In the genomic region with DNA sequence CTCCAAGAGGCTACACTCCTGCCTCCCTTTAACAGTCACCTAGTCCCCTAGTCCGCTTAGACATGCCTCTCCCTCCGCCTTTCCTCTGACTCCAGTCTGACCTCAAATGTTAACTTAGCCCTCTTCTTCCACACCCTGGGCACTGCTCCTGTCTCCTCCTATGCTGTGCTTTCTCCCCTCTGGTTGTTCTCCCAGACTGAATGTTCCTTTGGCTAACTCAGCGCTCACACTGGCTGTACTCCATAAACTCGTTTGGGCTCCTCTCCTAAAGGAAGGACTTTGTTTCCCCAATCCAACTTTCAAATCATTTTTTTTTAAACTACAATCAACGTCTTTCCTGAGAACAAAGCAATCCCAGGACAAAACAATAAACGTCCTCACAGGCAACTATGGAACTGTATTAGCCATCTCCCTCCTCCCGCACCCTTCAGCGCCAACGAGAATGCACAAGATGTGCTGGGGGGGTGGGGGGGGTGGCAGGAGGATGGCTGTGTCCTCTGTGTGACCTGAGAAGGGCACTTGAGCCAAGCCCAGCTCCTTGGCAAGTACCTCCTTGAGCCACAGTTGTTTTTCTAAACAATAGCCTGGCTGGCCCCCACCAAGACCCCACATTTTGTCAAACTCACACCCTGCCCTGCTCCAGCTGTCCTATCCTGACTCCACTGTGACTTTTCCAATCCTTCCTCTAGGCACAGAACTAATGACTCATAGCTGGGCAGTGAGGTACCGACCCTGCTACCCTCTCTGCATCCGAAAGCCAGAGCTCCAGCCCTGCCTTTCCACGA, we compare ENCODE assay signal across 15 mouse cellular contexts. TPM values are rescaled to one million over a fixed set of nuclear protein-coding genes. Genes with fewer than 3 reads are reported as not detected.
DNase-seq lines count a peak whose midpoint lies in the region; ATAC-seq and TF ChIP-seq lines count a peak whose summit lies in the region.
"Had no signal": no experiment of that assay in that cellular context is flagged by ENCODE, and none has a peak within 500 bp of the region (broad histone marks: within the 10 kb centered on the region; RNA-seq: fewer than 3 reads in every experiment).

No protein-coding gene starts in this region.

- H3K36me3 ChIP-seq in forebrain, embryonic 11.5 days (ENCODE audit: control insufficient read depth, insufficient read depth, low read length): no peaks in the 10 kb centered on the region
- no peaks in the 10 kb centered on the region for H3K36me3 ChIP-seq in forebrain, embryonic 12.5 days (replicated peaks)
- H3K36me3 ChIP-seq in small intestine, adult 2 months (ENCODE audit: control insufficient read depth, insufficient read depth, low read length): no peaks in the 10 kb centered on the region
- no peaks in the 10 kb centered on the region for H3K36me3 ChIP-seq in midbrain, embryonic 15.5 days (replicated peaks)
- no peaks in the 10 kb centered on the region for H3K36me3 ChIP-seq in intestine, embryonic 16.5 days (ENCODE audit: control insufficient read depth, insufficient read depth, low read length)
- H3K36me3 ChIP-seq: forebrain, embryonic 15.5 days; G1E; liver, embryonic 13.5 days; neural tube, embryonic 13.5 days had no signal

- no peak overlapping the region for H3K9ac ChIP-seq in forebrain, embryonic 11.5 days (ENCODE audit: low read length)
- H3K9ac ChIP-seq in forebrain, embryonic 12.5 days: no peak overlapping the region
- H3K9ac ChIP-seq in midbrain, embryonic 15.5 days: no peak overlapping the region
- no peak overlapping the region for H3K9ac ChIP-seq in intestine, embryonic 16.5 days (ENCODE audit: low read depth, low read length)
- H3K9ac ChIP-seq: forebrain, embryonic 15.5 days; liver, embryonic 13.5 days; neural tube, embryonic 13.5 days had no signal

- TF ChIP-seq CTCF in small intestine, adult 2 months (IDR thresholded peaks at IDR 0.05; ENCODE audit: extremely low read depth, insufficient read length, insufficient replicate concordance, low read depth, low read length): no peak

- TF ChIP-seq POLR2A in small intestine, adult 2 months (IDR thresholded peaks at IDR 0.05; ENCODE audit: low read depth, low read length): no peak

- H3K4me3 ChIP-seq in forebrain, embryonic 11.5 days (ENCODE audit: low read depth, low read length): no peak overlapping the region
- H3K4me3 ChIP-seq in forebrain, embryonic 12.5 days (replicated peaks): no peak overlapping the region
- H3K4me3 ChIP-seq in small intestine, adult 2 months (ENCODE audit: low read depth, low read length): no peak overlapping the region
- no peak overlapping the region for H3K4me3 ChIP-seq in midbrain, embryonic 15.5 days
- H3K4me3 ChIP-seq in intestine, embryonic 16.5 days (ENCODE audit: low read length): no peak overlapping the region
- H3K4me3 ChIP-seq: forebrain, embryonic 15.5 days; liver, embryonic 13.5 days; neural tube, embryonic 13.5 days had no signal

- peaks cover 1% of the 10 kb centered on the region; the same call in 1 of the 2 replicates for H3K27me3 ChIP-seq in forebrain, embryonic 11.5 days (ENCODE audit: control insufficient read depth, insufficient read depth, low read length)
- H3K27me3 ChIP-seq in forebrain, embryonic 12.5 days: peaks cover 6% of the 10 kb centered on the region; the same call in 1 of the 2 replicates
- no peaks in the 10 kb centered on the region for H3K27me3 ChIP-seq in small intestine, adult 2 months (ENCODE audit: control insufficient read depth, insufficient read depth, low read length)
- no peaks in the 10 kb centered on the region for H3K27me3 ChIP-seq in midbrain, embryonic 15.5 days (replicated peaks)
- no peaks in the 10 kb centered on the region for H3K27me3 ChIP-seq in intestine, embryonic 16.5 days (replicated peaks; ENCODE audit: control insufficient read depth, insufficient read depth, low read length)
- H3K27me3 ChIP-seq: forebrain, embryonic 15.5 days; liver, embryonic 13.5 days; neural tube, embryonic 13.5 days had no signal

- peaks cover 4% of the 10 kb centered on the region; the same call in 1 of the 2 replicates for H3K4me1 ChIP-seq in forebrain, embryonic 11.5 days (replicated peaks; ENCODE audit: control insufficient read depth, insufficient read depth, low read length)
- H3K4me1 ChIP-seq in forebrain, embryonic 12.5 days: peaks cover 11% of the 10 kb centered on the region
- peaks cover 29% of the 10 kb centered on the region for H3K4me1 ChIP-seq in small intestine, adult 2 months (ENCODE audit: control insufficient read depth, insufficient read depth, insufficient read length, low read length)
- peaks cover 8% of the 10 kb centered on the region for H3K4me1 ChIP-seq in midbrain, embryonic 15.5 days
- peaks cover 65% of the 10 kb centered on the region for H3K4me1 ChIP-seq in intestine, embryonic 16.5 days (ENCODE audit: control insufficient read depth, insufficient read depth, low read length)
- H3K4me1 ChIP-seq: forebrain, embryonic 15.5 days had no signal

- peak; percentile 44 for DNase-seq in forebrain, embryonic 11.5 days (ENCODE audit: low spot score)
- DNase-seq in kidney, postnatal 25 days: peak; percentile 51 to 79
- no peak for DNase-seq in kidney, adult 18-20 months
- peak; percentile 24 for DNase-seq in heart, postnatal 4 days
- DNase-seq: cerebellum, adult 8-10 months; left cerebral cortex, postnatal 4 days; liver, embryonic 13.5 days had no signal

- WGBS in forebrain, embryonic 11.5 days: 76% methylated on average over 12 of the region's 12 CpGs
- WGBS in forebrain, embryonic 12.5 days: 69% methylated on average over 12 of the region's 12 CpGs
- 74% methylated on average over 12 of the region's 12 CpGs for WGBS in small intestine, adult 2 months
- whole genome bisulfite sequencing in midbrain, embryonic 15.5 days: 75% methylated on average over 12 of the region's 12 CpGs
- WGBS in intestine, embryonic 16.5 days: 67% methylated on average over 12 of the region's 12 CpGs

- no peaks in the 10 kb centered on the region for H3K9me3 ChIP-seq in forebrain, embryonic 11.5 days (ENCODE audit: control insufficient read depth, low read length)
- H3K9me3 ChIP-seq in forebrain, embryonic 12.5 days: no peaks in the 10 kb centered on the region
- H3K9me3 ChIP-seq in midbrain, embryonic 15.5 days: no peaks in the 10 kb centered on the region
- H3K9me3 ChIP-seq in intestine, embryonic 16.5 days (ENCODE audit: control insufficient read depth, low read length): no peaks in the 10 kb centered on the region
- H3K9me3 ChIP-seq: forebrain, embryonic 15.5 days; G1E; liver, embryonic 13.5 days; neural tube, embryonic 13.5 days had no signal

- no peak overlapping the region for H3K4me2 ChIP-seq in forebrain, embryonic 11.5 days (ENCODE audit: low read depth, low read length, severe bottlenecking)
- no peak overlapping the region for H3K4me2 ChIP-seq in forebrain, embryonic 12.5 days
- H3K4me2 ChIP-seq in midbrain, embryonic 15.5 days: no peak overlapping the region
- no peak overlapping the region for H3K4me2 ChIP-seq in intestine, embryonic 16.5 days (ENCODE audit: low read depth, low read length)
- H3K4me2 ChIP-seq: forebrain, embryonic 15.5 days; liver, embryonic 13.5 days; neural tube, embryonic 13.5 days had no signal

- H3K27ac ChIP-seq in forebrain, embryonic 11.5 days (ENCODE audit: low read depth, low read length): no peak overlapping the region
- no peak overlapping the region for H3K27ac ChIP-seq in forebrain, embryonic 12.5 days
- H3K27ac ChIP-seq in small intestine, adult 2 months (ENCODE audit: insufficient read depth, low read depth, low read length): peak overlapping the region; percentile 6; the same call in 1 of the 2 replicates
- no peak overlapping the region for H3K27ac ChIP-seq in midbrain, embryonic 15.5 days
- no peak overlapping the region for H3K27ac ChIP-seq in intestine, embryonic 16.5 days (ENCODE audit: low read length)
- H3K27ac ChIP-seq: forebrain, embryonic 15.5 days; liver, embryonic 13.5 days; neural tube, embryonic 13.5 days had no signal

- no peak for ATAC-seq in forebrain, embryonic 11.5 days (replicated peaks; ENCODE audit: low FRiP score)
- no peak for ATAC-seq in forebrain, embryonic 12.5 days (ENCODE audit: low FRiP score)
- ATAC-seq in midbrain, embryonic 15.5 days (replicated peaks): no peak
- ATAC-seq in intestine, embryonic 16.5 days: no peak
- ATAC-seq: forebrain, embryonic 15.5 days; intestine, postnatal 0 days had no signal

RNA-seq across cellular contexts. Expression of a gene that starts 34.4 kb away (rescaled TPM):
- 20.3 and 21.6 TPM in 2 replicates for polyA plus RNA-seq in forebrain, embryonic 11.5 days (2014; fragmentation: Nextera tagmentation; extraction: Ambion mirVana)
- 16.5 and 17.2 TPM in 2 replicates for polyA plus RNA-seq in forebrain, embryonic 12.5 days (2016; fragmentation: Nextera tagmentation; extraction: Ambion mirVana)
- 10 to 100 TPM; 18.6 to 20.4 TPM for total RNA-seq in heart, postnatal 4 days (2021)
- polyA plus RNA-seq in small intestine, adult 2 months (2012; rRNA removed): 6.6 and 26.7 TPM in 2 replicates
- 25.6 and 26.4 TPM in 2 replicates for polyA plus RNA-seq in midbrain, embryonic 15.5 days (2015; fragmentation: Nextera tagmentation; extraction: Ambion mirVana)
- 28.0 and 28.2 TPM in 2 replicates for polyA plus RNA-seq in intestine, embryonic 16.5 days (2015; fragmentation: Nextera tagmentation; extraction: Ambion mirVana)
- polyA plus RNA-seq: G1E had no signal
